Mouse (Mus musculus) heart, postnatal 0 days (tissue): ENCODE data around the gene Lrp5. TPM values are rescaled to one million over a fixed set of nuclear protein-coding genes. Genes with fewer than 3 reads are reported as not detected.

Source experiments
- ATAC-seq: fragments of 200-750 bp; cut with Nextera tagmentation; 2 replicates; pipeline ENCODE4 v1.8.0; 2017; ENCODE audit warnings: low read depth, moderate number of reproducible peaks, moderate library complexity; ENCODE audit not compliant: insufficient read depth
- DNase-seq: peaks from one replicate; pipeline ENCODE4 v3.0.0-alpha.2; 2016; ENCODE audit warnings: low spot score
- H3K27ac ChIP-seq: fragments of 300-500 bp; sonication (generic); 2 replicates; pipeline ENCODE4 v1.5.1; 2014; ENCODE audit warnings: low read depth, mild to moderate bottlenecking
- H3K27me3 ChIP-seq: fragments of 300-500 bp; sonication (generic); 2 replicates; pipeline ENCODE4 v1.6.1; 2014; ENCODE audit warnings: low read length, mixed read lengths; ENCODE audit not compliant: control insufficient read depth, insufficient read depth
- H3K36me3 ChIP-seq: fragments of 300-500 bp; sonication (generic); replicated peaks from 2 replicates; pipeline ENCODE4 v1.6.1; 2014; ENCODE audit warnings: low read length, mixed read lengths; ENCODE audit not compliant: control insufficient read depth, insufficient read depth
- H3K4me1 ChIP-seq: fragments of 300-500 bp; sonication (generic); 2 replicates; pipeline ENCODE4 v1.6.1; 2014; ENCODE audit warnings: antibody characterized with exemption; ENCODE audit not compliant: control insufficient read depth, insufficient read depth
- H3K4me2 ChIP-seq: fragments of 300-500 bp; sonication (generic); 2 replicates; pipeline ENCODE4 v1.6.1; 2014; ENCODE audit warnings: low read depth, mild to moderate bottlenecking, low read length, moderate library complexity
- H3K4me3 ChIP-seq: fragments of 300-500 bp; sonication (generic); 2 replicates; pipeline ENCODE4 v1.5.1; 2014; ENCODE audit warnings: low read depth, low read length
- H3K9ac ChIP-seq: fragments of 300-500 bp; sonication (generic); replicated peaks from 2 replicates; pipeline ENCODE4 v1.6.1; 2014; ENCODE audit warnings: low read depth, low read length, mixed read lengths
- H3K9me3 ChIP-seq: fragments of 300-500 bp; sonication (generic); replicated peaks from 2 replicates; pipeline ENCODE4 v1.6.1; 2016; ENCODE audit warnings: low read length; ENCODE audit not compliant: control insufficient read depth
- CTCF ChIP-seq: IDR thresholded peaks from 2 replicates; pipeline ENCODE4 v1.5.1; 2016; ENCODE audit warnings: antibody characterized with exemption, control low read depth, low read depth
- EP300 ChIP-seq: IDR thresholded peaks from 2 replicates; pipeline ENCODE4 v1.6.1; 2016; ENCODE audit warnings: antibody characterized with exemption, low read depth
- WGBS: fragments of 180-500 bp; shearing (Covaris S2); extraction: QIAGEN DNeasy Blood & Tissue Kit; methylation state at CpG from one replicate; pipeline ENCODE4 v1.1.7; 2014; 5-methylcytosine and 5-hydroxymethylcytosine counted together
- polyA plus RNA-seq: library from polyadenylated mRNA; unstranded; fragments of >200 nt; fragmentation: Nextera tagmentation; extraction: Ambion mirVana; gene quantifications from 2 replicates; pipeline ENCODE4 v1.2.1, GENCODE M21; 2015
- total RNA-seq: library from RNA; depleted of rRNA; stranded (reverse); fragments of >200 nt; gene quantifications from 2 replicates; pipeline ENCODE4 v1.2.3, GENCODE M21; 2014; ENCODE audit warnings: low replicate concordance

The Lrp5 gene
- total and polyA plus RNA-seq, 2 experiments from 2014 or later: 1.9 to 28.0 TPM

GRCm38 (mm10) chr19:3554785-3555184, 131.6 kb downstream of the Lrp5 start:
- Histone ChIP-seq H3K4me3 (no peak overlapping the region), H3K27me3 (no peaks in the 10 kb centered on the region), H3K9ac (no peak overlapping the region), H3K36me3 (no peaks in the 10 kb centered on the region), H3K4me1 (peaks cover 7% of the 10 kb centered on the region; the same call in 1 of the 2 replicates), H3K4me2 (no peak overlapping the region), H3K9me3 (no peaks in the 10 kb centered on the region), H3K27ac (no peak overlapping the region)
- DNase-seq (no peak), ATAC-seq (no peak)
- TF ChIP-seq EP300 (no peak), CTCF (no peak)
- 90% methylated on average over 8 of the region's 8 CpGs for WGBS

DNA sequence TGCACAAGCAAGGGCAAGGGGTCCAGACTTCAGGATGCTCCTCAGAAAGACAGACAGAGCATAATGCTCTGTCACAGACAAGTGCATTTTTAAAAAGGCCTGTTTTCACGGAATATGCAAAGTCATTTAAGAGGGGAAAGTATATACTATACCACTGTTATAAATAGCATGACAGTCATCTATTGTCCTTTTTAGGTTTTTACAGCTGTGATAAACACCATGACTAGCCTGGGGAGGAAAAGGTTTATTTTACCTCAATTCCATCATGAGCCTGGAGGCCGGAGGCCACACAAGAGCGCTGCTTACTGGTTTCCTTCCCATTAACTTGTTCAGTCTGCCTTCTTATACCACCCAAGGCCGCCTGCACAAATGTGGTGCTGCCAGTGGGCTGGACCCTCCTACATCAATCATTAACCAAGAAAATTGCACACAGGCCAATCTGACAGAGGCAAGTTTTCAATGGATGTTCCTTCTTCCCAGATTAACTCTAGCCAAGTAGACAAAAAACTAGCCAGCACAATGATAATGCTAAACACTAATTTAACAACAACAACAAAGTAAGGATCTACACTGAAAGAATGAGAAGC, 134.7 kb downstream of the Lrp5 start:
- Histone ChIP-seq H3K36me3 (no peaks in the 10 kb centered on the region), H3K4me2 (no peak overlapping the region), H3K27me3 (no peaks in the 10 kb centered on the region), H3K4me1 (peaks cover 13% of the 10 kb centered on the region), H3K9ac (no peak overlapping the region), H3K27ac (no peak overlapping the region), H3K9me3 (no peaks in the 10 kb centered on the region), H3K4me3 (no peak overlapping the region)
- no peak for ATAC-seq
- TF ChIP-seq EP300 (no peak), CTCF (no peak)
- 67% methylated on average over 4 of the region's 4 CpGs for WGBS
- DNase-seq: no peak

DNA sequence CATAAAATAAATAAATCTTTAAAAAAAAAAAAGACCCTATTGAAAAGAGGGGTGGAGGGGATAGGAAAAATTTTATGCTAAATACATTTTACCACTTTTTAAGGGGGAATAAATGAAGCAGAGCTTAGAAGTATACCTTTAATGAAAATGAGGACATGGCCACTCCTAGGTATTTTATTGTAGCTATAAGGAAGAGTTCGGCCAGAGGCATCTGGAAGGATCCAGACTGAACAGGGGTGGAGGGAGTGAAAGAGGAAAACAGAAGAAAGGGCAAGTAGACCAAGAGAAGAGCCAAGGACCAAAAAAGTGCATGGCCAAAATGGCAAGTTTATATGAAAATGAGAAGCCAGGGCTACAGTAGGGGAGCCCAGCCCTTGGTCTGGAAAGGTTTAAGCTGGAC, 136.3 kb downstream of the Lrp5 start:
- 83% methylated on average over 1 of the region's 1 CpGs for WGBS
- no peak for DNase-seq
- H3K9ac ChIP-seq: no peak overlapping the region
- no peaks in the 10 kb centered on the region for H3K27me3 ChIP-seq
- H3K36me3 ChIP-seq: no peaks in the 10 kb centered on the region
- no peak for TF ChIP-seq EP300
- no peak for TF ChIP-seq CTCF
- no peak overlapping the region for H3K27ac ChIP-seq
- H3K9me3 ChIP-seq: no peaks in the 10 kb centered on the region
- no peak overlapping the region for H3K4me2 ChIP-seq
- no peak for ATAC-seq
- H3K4me1 ChIP-seq: peaks cover 22% of the 10 kb centered on the region
- H3K4me3 ChIP-seq: no peak overlapping the region

- no peak overlapping the region for H3K9ac ChIP-seq
- ATAC-seq (no peak), DNase-seq (no peak)
- H3K9me3 ChIP-seq: no peaks in the 10 kb centered on the region
- H3K4me1 ChIP-seq: peaks cover 22% of the 10 kb centered on the region
- no peak overlapping the region for H3K27ac ChIP-seq
- no peaks in the 10 kb centered on the region for H3K36me3 ChIP-seq
- no peaks in the 10 kb centered on the region for H3K27me3 ChIP-seq
- 100% methylated on average over 1 of the region's 1 CpGs for WGBS
- H3K4me2 ChIP-seq: no peak overlapping the region
- H3K4me3 ChIP-seq: no peak overlapping the region
- no peak for TF ChIP-seq CTCF
- TF ChIP-seq EP300: no peak
These were observed 137.1 kb downstream of the Lrp5 start for GRCm38 (mm10) chr19:3549263-3549662.

GRCm38 (mm10) chr19:3548311-3548710, 138.1 kb downstream of the Lrp5 start:
- no peak for DNase-seq
- peaks cover 5% of the 10 kb centered on the region; the same call in 1 of the 2 replicates for H3K36me3 ChIP-seq
- no peak overlapping the region for H3K4me2 ChIP-seq
- 97% methylated on average over 1 of the region's 1 CpGs for WGBS
- TF ChIP-seq EP300 (no peak), CTCF (no peak)
- H3K9me3 ChIP-seq: no peaks in the 10 kb centered on the region
- no peak overlapping the region for H3K27ac ChIP-seq
- H3K27me3 ChIP-seq: no peaks in the 10 kb centered on the region
- peaks cover 22% of the 10 kb centered on the region for H3K4me1 ChIP-seq
- no peak overlapping the region for H3K9ac ChIP-seq
- no peak for ATAC-seq
- H3K4me3 ChIP-seq: no peak overlapping the region

GRCm38 (mm10) chr19:3544995-3545394, 141.4 kb downstream of the Lrp5 start:
- Histone ChIP-seq H3K4me3 (no peak overlapping the region), H3K27ac (no peak overlapping the region), H3K9ac (no peak overlapping the region), H3K9me3 (no peaks in the 10 kb centered on the region), H3K27me3 (no peaks in the 10 kb centered on the region), H3K4me1 (peaks cover 14% of the 10 kb centered on the region), H3K36me3 (peaks cover 15% of the 10 kb centered on the region), H3K4me2 (no peak overlapping the region)
- TF ChIP-seq CTCF: no peak
- TF ChIP-seq EP300: no peak
- ATAC-seq (no peak), DNase-seq (no peak)
- WGBS: 88% methylated on average over 2 of the region's 2 CpGs
